Mouse (Mus musculus) liver, embryonic 13.5 days (tissue): ENCODE results near the gene Dop1b. TPM values are rescaled to one million over a fixed set of nuclear protein-coding genes. Genes with fewer than 3 reads are reported as not detected.

ENCODE experiments used
- ATAC-seq: fragments of 200-750 bp; cut with Nextera tagmentation; 2 replicates; pipeline ENCODE4 v1.8.0; 2017; ENCODE audit warnings: low read depth, mild to moderate bottlenecking, moderate number of reproducible peaks, moderate library complexity
- DNase-seq: peaks from one replicate; pipeline ENCODE4 v3.0.0; 2022
- H3K27ac ChIP-seq: fragments of 300-500 bp; sonication (generic); 2 replicates; pipeline ENCODE4 v1.5.1; 2015; ENCODE audit warnings: moderate library complexity, mild to moderate bottlenecking, inconsistent platforms
- H3K27me3 ChIP-seq: fragments of 300-500 bp; sonication (generic); 2 replicates; pipeline ENCODE4 v1.6.1; 2015; ENCODE audit warnings: mild to moderate bottlenecking, inconsistent platforms
- H3K36me3 ChIP-seq: fragments of 300-500 bp; sonication (generic); 2 replicates; pipeline ENCODE4 v1.6.1; 2015; ENCODE audit warnings: mild to moderate bottlenecking, inconsistent platforms
- H3K4me1 ChIP-seq: fragments of 300-500 bp; sonication (generic); replicated peaks from 2 replicates; pipeline ENCODE4 v1.6.1; 2015; ENCODE audit warnings: inconsistent platforms
- H3K4me2 ChIP-seq: fragments of 300-500 bp; sonication (generic); 2 replicates; pipeline ENCODE4 v1.6.1; 2015; ENCODE audit warnings: inconsistent platforms, mild to moderate bottlenecking, moderate library complexity
- H3K4me3 ChIP-seq: fragments of 300-500 bp; sonication (generic); replicated peaks from 2 replicates; pipeline ENCODE4 v1.5.1; 2015; ENCODE audit warnings: mild to moderate bottlenecking, inconsistent platforms
- H3K9ac ChIP-seq: fragments of 300-500 bp; sonication (generic); 2 replicates; pipeline ENCODE4 v1.6.1; 2015; ENCODE audit warnings: mild to moderate bottlenecking, inconsistent platforms
- H3K9me3 ChIP-seq: fragments of 300-500 bp; sonication (generic); replicated peaks from 2 replicates; pipeline ENCODE4 v1.6.1; 2016; ENCODE audit warnings: inconsistent platforms
- WGBS: fragments of 180-500 bp; shearing (Covaris S2); methylation state at CpG from one replicate; pipeline ENCODE4 v1.1.7; 2015; ENCODE audit not compliant: insufficient replicate concordance; 5-methylcytosine and 5-hydroxymethylcytosine counted together
- polyA plus RNA-seq: library from polyadenylated mRNA; unstranded; fragments of >200 nt; fragmentation: Nextera tagmentation; extraction: Ambion mirVana; gene quantifications from 2 replicates; pipeline ENCODE4 v1.2.1, GENCODE M21; 2015

Gene Dop1b
- polyA plus RNA-seq, 1 experiment from 2014 or later: 8.7 TPM

DNA sequence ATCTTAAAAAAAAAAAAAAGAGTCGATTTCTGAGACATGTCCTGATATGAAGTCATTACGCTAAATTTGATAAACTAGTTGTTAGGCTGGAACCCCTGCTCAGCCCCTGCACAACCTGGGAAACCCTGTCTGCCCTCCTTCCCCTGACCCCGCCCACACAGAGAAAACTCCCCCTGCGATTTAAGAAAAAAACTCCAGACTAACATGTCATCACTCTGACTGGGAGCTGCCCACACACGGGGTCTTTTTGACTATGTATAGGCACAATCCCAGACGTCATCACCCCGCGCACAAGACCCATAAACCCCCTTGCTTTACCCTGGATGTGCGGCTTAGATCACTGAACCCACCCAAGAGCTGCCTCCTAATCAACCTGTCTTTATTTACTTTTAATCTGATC, 118.4 kb downstream of the Dop1b start:
- no peaks in the 10 kb centered on the region for H3K27me3 ChIP-seq
- no peak overlapping the region for H3K4me2 ChIP-seq
- no peak overlapping the region for H3K9ac ChIP-seq
- no peaks in the 10 kb centered on the region for H3K9me3 ChIP-seq
- no peak overlapping the region for H3K4me3 ChIP-seq
- no peak overlapping the region for H3K27ac ChIP-seq
- no peak for DNase-seq
- ATAC-seq: no peak
- peaks cover 30% of the 10 kb centered on the region for H3K4me1 ChIP-seq
- WGBS: 75% methylated on average over 9 of the region's 9 CpGs
- H3K36me3 ChIP-seq: no peaks in the 10 kb centered on the region

DNA sequence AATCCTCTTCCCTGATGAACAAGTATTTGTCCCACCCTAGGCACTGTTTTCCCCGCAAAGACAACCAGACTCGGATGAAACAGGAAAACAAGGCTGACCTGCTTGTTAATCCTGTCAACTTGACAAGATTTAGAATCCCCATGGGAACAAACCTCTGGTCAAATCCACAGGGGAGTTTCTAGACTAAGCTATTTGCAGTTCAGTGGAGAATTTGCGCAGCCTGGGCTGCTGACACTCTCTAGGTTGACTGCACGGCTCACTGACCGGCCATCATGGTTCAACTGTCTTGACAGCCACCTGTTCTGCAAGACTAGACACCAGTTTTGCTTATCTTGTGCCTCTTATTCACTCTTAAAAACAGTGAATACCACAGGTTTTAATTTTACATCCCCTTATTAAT, 119.2 kb downstream of the Dop1b start:
- ATAC-seq (no peak), DNase-seq (no peak)
- H3K36me3 ChIP-seq: no peaks in the 10 kb centered on the region
- no peak overlapping the region for H3K4me2 ChIP-seq
- no peak overlapping the region for H3K27ac ChIP-seq
- peaks cover 38% of the 10 kb centered on the region for H3K4me1 ChIP-seq
- no peak overlapping the region for H3K4me3 ChIP-seq
- H3K9ac ChIP-seq: no peak overlapping the region
- no peaks in the 10 kb centered on the region for H3K9me3 ChIP-seq
- no peaks in the 10 kb centered on the region for H3K27me3 ChIP-seq
- WGBS: 83% methylated on average over 5 of the region's 5 CpGs

DNA sequence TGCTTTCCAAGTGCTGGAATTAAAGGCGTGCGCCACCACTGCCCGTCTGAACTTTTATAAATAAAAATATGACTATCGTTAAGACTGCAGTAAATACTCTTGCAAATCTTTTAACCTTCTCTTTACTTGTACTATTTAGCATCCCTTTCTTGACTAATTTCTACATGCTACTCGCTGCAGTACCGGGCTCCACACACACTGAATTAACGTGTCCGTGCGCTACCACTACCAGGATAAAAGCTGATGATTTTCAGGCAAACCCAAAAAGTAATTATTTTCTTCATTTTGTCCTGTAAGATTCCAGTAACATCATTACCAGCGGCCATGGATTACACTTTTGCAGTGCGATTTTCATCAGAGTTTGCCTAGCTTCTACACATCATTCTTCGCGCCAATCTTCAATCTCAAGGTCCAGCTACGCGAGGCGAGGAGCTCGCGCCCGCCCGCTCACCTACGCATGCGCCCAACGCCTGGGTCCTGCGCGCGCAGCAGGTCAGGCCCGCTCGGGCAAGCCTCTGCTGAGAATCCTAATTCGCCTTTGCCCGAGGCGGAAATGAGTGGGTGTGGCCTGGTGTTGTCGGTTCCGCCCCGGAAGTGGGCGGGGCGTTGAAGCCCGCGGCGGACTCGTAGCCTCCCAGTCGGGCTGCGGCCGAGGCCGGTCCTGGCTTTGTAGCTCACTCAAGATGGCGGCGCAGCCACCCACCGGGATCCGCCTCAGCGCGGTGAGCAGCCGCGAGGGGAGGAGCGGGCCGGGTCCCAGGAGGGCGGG, 120.1 kb downstream of the Dop1b start, which contains the start of gene Morc3:
Gene Morc3, plus strand, starts transcription at position 495 of the 769 bp plus-strand sequence.
- H3K9me3 ChIP-seq: no peaks in the 10 kb centered on the region
- H3K36me3 ChIP-seq: peaks cover 2% of the 10 kb centered on the region; the same call in 1 of the 2 replicates
- WGBS: 12% methylated on average over 51 of the region's 55 CpGs
- ATAC-seq: peak; percentile 94
- H3K4me2 ChIP-seq: peak within 1 kb of the TSS; percentile 83
- H3K4me3 ChIP-seq: peak within 1 kb of the TSS; percentile 98
- DNase-seq: peak; percentile 100
- H3K27me3 ChIP-seq: no peaks in the 10 kb centered on the region
- peak within 1 kb of the TSS; percentile 96 for H3K27ac ChIP-seq
- H3K4me1 ChIP-seq: peaks cover 38% of the 10 kb centered on the region
- peak within 1 kb of the TSS; percentile 99 for H3K9ac ChIP-seq

- H3K9me3 ChIP-seq: no peaks in the 10 kb centered on the region
- H3K27ac ChIP-seq: peak overlapping the region; percentile 96
- H3K4me2 ChIP-seq: peak overlapping the region; percentile 83
- WGBS: under 1% methylated on average over 59 of the region's 69 CpGs
- peaks cover 38% of the 10 kb centered on the region for H3K4me1 ChIP-seq
- peaks cover 5% of the 10 kb centered on the region; the same call in 1 of the 2 replicates for H3K36me3 ChIP-seq
- H3K27me3 ChIP-seq: no peaks in the 10 kb centered on the region
- peak overlapping the region; percentile 98 for H3K4me3 ChIP-seq
- peak overlapping the region; percentile 99 for H3K9ac ChIP-seq
- ATAC-seq: peak; percentile 77
- peak; percentile 53 for DNase-seq
Measured at GRCm38 (mm10) chr16:93832451-93833276, 121.0 kb downstream of the Dop1b start.

- H3K4me3 ChIP-seq: peak overlapping the region; percentile 98
- H3K4me1 ChIP-seq: peaks cover 41% of the 10 kb centered on the region
- no peak for DNase-seq
- peak overlapping the region; percentile 96; the same call in 1 of the 2 replicates for H3K27ac ChIP-seq
- WGBS: 66% methylated on average over 6 of the region's 6 CpGs
- H3K9ac ChIP-seq: peak overlapping the region; percentile 99
- H3K9me3 ChIP-seq: no peaks in the 10 kb centered on the region
- H3K36me3 ChIP-seq: peaks cover 5% of the 10 kb centered on the region; the same call in 1 of the 2 replicates
- ATAC-seq: no peak
- H3K27me3 ChIP-seq: no peaks in the 10 kb centered on the region
- H3K4me2 ChIP-seq: peak overlapping the region; percentile 83
Measured at GRCm38 (mm10) chr16:93833551-93833950, 121.8 kb downstream of the Dop1b start.

DNA sequence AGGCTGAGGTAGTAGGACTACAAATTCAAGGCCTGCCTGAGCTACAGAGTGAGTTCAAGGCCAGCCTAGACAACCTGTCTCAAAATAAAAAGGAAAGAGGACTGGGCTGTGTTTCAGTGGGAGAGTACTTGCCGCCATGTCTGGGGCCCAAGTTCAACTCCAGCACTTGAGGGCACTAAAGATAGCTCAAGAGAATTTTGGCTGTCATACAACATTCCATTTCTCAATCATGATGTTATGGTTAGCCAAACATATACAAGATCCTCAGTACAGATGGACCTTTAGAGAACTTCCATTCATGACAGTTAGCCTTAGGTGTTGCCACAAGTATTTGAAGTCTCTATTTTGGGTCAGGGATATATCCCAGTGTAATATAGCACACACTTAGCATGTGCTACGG, 122.4 kb downstream of the Dop1b start:
- Histone ChIP-seq H3K4me2 (peak overlapping the region; percentile 83), H3K27me3 (no peaks in the 10 kb centered on the region), H3K27ac (peak overlapping the region; percentile 19; the same call in 1 of the 2 replicates), H3K9ac (peak overlapping the region; percentile 99; the same call in 1 of the 2 replicates), H3K9me3 (no peaks in the 10 kb centered on the region), H3K4me3 (peak overlapping the region; percentile 98; the same call in 1 of the 2 replicates), H3K4me1 (peaks cover 46% of the 10 kb centered on the region), H3K36me3 (peaks cover 11% of the 10 kb centered on the region; the same call in 1 of the 2 replicates)
- 84% methylated on average over 2 of the region's 2 CpGs for WGBS
- ATAC-seq (no peak), DNase-seq (no peak)

DNA sequence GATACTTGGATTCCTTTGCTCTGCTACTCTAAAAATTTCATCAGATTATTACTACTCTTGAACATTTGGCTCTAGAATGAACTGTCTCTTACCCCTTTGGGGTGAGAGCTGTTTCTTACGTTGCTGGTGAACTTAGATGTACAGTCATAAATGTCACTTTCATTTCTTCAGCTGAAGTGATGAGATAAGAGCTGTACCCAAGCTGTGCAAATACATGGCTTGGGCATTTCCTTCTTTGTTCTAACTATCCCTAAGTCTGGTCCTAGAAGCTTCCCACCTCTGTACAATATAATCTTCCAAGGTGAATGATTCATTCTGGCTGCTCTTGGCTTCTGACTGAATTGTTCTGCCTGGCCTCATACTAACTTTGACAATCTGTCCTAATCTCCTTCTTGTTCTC, 127.3 kb downstream of the Dop1b start:
- Histone ChIP-seq H3K4me2 (no peak overlapping the region), H3K4me1 (peaks cover 39% of the 10 kb centered on the region), H3K27me3 (no peaks in the 10 kb centered on the region), H3K9me3 (no peaks in the 10 kb centered on the region), H3K4me3 (no peak overlapping the region), H3K9ac (no peak overlapping the region), H3K27ac (no peak overlapping the region), H3K36me3 (peaks cover 29% of the 10 kb centered on the region)
- WGBS: 67% methylated on average over 1 of the region's 1 CpGs
- ATAC-seq (no peak), DNase-seq (no peak)

GRCm38 (mm10) chr16:93850527-93850926, 138.8 kb downstream of the Dop1b start:
- no peak overlapping the region for H3K4me3 ChIP-seq
- H3K27ac ChIP-seq: no peak overlapping the region
- no peaks in the 10 kb centered on the region for H3K9me3 ChIP-seq
- ATAC-seq: no peak
- no peak overlapping the region for H3K4me2 ChIP-seq
- no peak overlapping the region for H3K9ac ChIP-seq
- H3K27me3 ChIP-seq: no peaks in the 10 kb centered on the region
- DNase-seq: no peak
- H3K4me1 ChIP-seq: no peaks in the 10 kb centered on the region
- WGBS: 88% methylated on average over 3 of the region's 3 CpGs
- peaks cover 88% of the 10 kb centered on the region for H3K36me3 ChIP-seq

DNA sequence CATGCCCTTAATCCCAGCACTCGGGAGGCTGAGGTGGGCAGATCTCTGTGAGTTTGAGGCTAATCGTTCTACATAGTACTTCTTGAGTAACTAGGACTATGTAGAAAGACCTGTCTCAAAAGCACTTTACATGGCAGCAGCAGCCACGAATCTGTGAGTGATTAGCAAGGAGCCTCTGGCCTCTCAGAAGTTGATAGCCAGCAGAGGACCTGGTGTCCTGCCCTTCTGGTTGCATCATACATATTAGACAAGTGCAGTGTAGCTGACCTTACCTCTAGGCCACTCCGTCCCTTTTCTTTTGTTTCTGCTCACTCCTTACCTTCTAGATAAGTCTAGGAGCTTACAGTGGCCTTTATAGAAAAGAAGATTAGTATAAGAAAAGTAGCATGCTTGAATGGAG, 148.3 kb downstream of the Dop1b start:
- Histone ChIP-seq H3K27ac (no peak overlapping the region), H3K4me1 (no peaks in the 10 kb centered on the region), H3K9ac (no peak overlapping the region), H3K4me2 (no peak overlapping the region), H3K9me3 (no peaks in the 10 kb centered on the region), H3K27me3 (no peaks in the 10 kb centered on the region), H3K4me3 (no peak overlapping the region), H3K36me3 (peaks cover 89% of the 10 kb centered on the region)
- no peak for DNase-seq
- ATAC-seq: no peak
- 81% methylated on average over 4 of the region's 4 CpGs for WGBS
